Mouse (Mus musculus) liver, embryonic 14.5 days (tissue): ENCODE data around the gene Efcab5.

ENCODE experiments used
- CTCF ChIP-seq: IDR thresholded peaks from 2 replicates; pipeline ENCODE4 v1.5.1; 2016; ENCODE audit warnings: antibody characterized with exemption, low read depth, control low read depth
- EP300 ChIP-seq: IDR thresholded peaks from 2 replicates; pipeline ENCODE4 v1.6.1; 2016; ENCODE audit warnings: antibody characterized with exemption, low read depth

DNA sequence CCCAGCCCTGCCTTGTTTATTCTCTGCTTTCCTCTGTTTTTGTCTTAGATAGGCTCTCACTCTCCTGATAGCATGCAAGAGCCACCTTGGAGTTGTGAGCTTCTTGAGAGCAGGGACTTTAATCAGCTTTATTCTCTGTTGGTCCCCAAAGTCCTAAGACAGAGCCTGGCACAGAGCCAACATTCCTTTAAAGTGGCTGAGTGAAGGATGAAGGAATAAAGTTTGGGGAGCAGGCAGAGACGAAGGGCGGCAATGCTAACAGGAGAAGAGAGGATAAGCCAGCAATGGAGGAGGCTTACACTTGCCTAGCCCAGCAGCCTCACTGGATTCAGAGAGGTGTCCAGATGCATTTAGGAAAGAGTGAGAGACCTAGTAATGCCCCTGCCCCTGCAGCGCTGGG lies 92.2 kb downstream of the Efcab5 start:
- TF ChIP-seq CTCF, result no peak
- no peak for TF ChIP-seq EP300
